Mouse (Mus musculus) forebrain, embryonic 16.5 days (tissue): ENCODE measurements at regions not wholly inside any gene's neighbourhood (a gene's known extent, or its start where the extent isn't known, plus 50 kb on each side); places are given as distances from the start of the nearest gene placed in this dataset.
A peak's percentile ranks its signal among the peaks of the same experiment; 100 is the strongest.

Source experiments
- ATAC-seq: fragments of 200-750 bp; cut with Nextera tagmentation; 2 replicates; pipeline ENCODE4 v1.8.0; 2017; ENCODE audit warnings: mild to moderate bottlenecking, moderate library complexity
- H3K27ac ChIP-seq: fragments of 300-500 bp; sonication (generic); 2 replicates; pipeline ENCODE4 v1.5.1; 2014; ENCODE audit warnings: low read length, control low read depth
- H3K27me3 ChIP-seq: fragments of 300-500 bp; sonication (generic); replicated peaks from 2 replicates; pipeline ENCODE4 v1.6.1; 2014; ENCODE audit warnings: low read length; ENCODE audit not compliant: control insufficient read depth, insufficient read depth
- H3K36me3 ChIP-seq: fragments of 300-500 bp; sonication (generic); 2 replicates; pipeline ENCODE4 v1.6.1; 2014; ENCODE audit not compliant: control insufficient read depth, insufficient read depth
- H3K4me1 ChIP-seq: fragments of 300-500 bp; sonication (generic); replicated peaks from 2 replicates; pipeline ENCODE4 v1.6.1; 2014; ENCODE audit warnings: low read length; ENCODE audit not compliant: control insufficient read depth, insufficient read depth
- H3K4me2 ChIP-seq: fragments of 300-500 bp; sonication (generic); 2 replicates; pipeline ENCODE4 v1.6.1; 2014; ENCODE audit warnings: mild to moderate bottlenecking, low read length, control low read depth
- H3K4me3 ChIP-seq: fragments of 300-500 bp; sonication (generic); replicated peaks from 2 replicates; pipeline ENCODE4 v1.5.1; 2014; ENCODE audit warnings: mild to moderate bottlenecking, low read length, control low read depth
- H3K9ac ChIP-seq: fragments of 300-500 bp; sonication (generic); replicated peaks from 2 replicates; pipeline ENCODE4 v1.6.1; 2014; ENCODE audit warnings: low read depth, low read length, control low read depth
- H3K9me3 ChIP-seq: fragments of 300-500 bp; sonication (generic); 2 replicates; pipeline ENCODE4 v1.6.1; 2016; ENCODE audit warnings: low read length; ENCODE audit not compliant: control insufficient read depth
- WGBS: fragments of 180-500 bp; shearing (Covaris S2); extraction: QIAGEN DNeasy Blood & Tissue Kit; methylation state at CpG from one replicate; pipeline ENCODE4 v1.1.7; 2014; 5-methylcytosine and 5-hydroxymethylcytosine counted together

DNA sequence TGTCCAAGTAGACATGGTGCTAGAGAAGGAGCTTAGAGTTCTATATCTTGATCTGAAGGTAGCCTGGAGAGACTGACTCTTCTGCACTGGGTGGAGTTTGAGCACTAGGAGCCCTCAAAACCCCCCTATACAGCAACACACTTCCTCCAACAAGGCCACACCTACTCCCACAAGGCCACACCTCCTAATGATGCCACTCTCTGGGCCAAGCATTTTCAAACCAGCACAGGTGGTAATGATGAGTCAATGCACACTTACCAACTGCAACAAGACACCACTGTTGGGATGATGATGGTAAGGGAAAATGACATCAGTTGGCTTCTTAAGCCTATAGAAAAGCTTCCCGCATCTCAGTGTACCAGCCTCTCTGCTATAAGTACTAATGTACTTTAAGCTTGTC lies 83.5 kb upstream of the Rybp start:
- Histone ChIP-seq H3K4me2 (no peak overlapping the region), H3K4me1 (peaks cover 5% of the 10 kb centered on the region; the same call in 1 of the 2 replicates), H3K9me3 (no peaks in the 10 kb centered on the region), H3K36me3 (no peaks in the 10 kb centered on the region), H3K27me3 (no peaks in the 10 kb centered on the region), H3K27ac (no peak overlapping the region), H3K9ac (no peak overlapping the region), H3K4me3 (no peak overlapping the region)
- 100% methylated on average over 1 of the region's 1 CpGs for WGBS
- ATAC-seq, result no peak

DNA sequence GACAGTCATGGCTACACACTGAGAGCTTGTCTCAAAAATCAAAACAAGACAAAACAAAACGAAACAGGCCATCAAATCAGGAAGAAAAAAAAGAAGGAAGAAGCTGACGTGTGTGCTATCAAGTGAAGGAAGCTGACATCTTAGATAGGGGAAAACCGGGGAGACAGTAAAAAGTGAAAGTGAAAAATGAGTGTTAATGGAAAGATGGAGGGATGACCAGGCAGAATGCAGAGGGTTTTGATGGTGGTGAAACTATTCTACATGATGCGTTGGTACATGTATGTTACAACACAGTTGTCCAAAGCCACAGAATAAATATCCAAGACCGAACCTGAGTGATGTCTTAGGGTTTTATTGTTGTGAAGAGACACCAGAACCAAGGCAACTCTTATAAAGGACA lies 83.1 kb upstream of the Rybp start:
- ATAC-seq, result no peak
- H3K36me3 ChIP-seq, result no peaks in the 10 kb centered on the region
- no peak overlapping the region for H3K4me2 ChIP-seq
- no peak overlapping the region for H3K4me3 ChIP-seq
- H3K4me1 ChIP-seq, result peaks cover 5% of the 10 kb centered on the region; the same call in 1 of the 2 replicates
- H3K27ac ChIP-seq, result no peak overlapping the region
- 92% methylated on average over 5 of the region's 5 CpGs for WGBS
- H3K27me3 ChIP-seq, result no peaks in the 10 kb centered on the region
- no peaks in the 10 kb centered on the region for H3K9me3 ChIP-seq
- H3K9ac ChIP-seq, result no peak overlapping the region

DNA sequence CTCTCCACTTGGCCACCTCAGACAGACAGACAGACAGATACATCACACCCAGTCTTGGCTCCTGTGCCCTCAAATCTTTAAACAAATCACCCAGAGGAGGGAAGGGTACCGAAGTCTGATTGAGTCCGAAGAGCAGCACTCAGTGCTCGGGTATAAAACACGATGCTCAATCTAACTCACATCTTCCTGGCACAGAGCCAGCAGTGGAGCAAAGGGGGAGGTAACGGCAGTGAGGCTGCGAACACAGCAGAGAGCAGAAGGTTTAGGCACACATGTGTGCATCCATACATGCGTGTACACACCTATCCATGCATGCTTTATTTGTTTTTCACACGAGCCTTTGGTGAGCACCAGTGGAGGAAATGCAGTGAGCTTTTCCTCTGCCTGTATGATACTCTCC lies 78.9 kb upstream of the Rybp start:
- H3K4me3 ChIP-seq, result no peak overlapping the region
- no peaks in the 10 kb centered on the region for H3K9me3 ChIP-seq
- ATAC-seq, result peak; percentile 36; the same call in 1 of the 2 replicates
- H3K9ac ChIP-seq, result no peak overlapping the region
- no peak overlapping the region for H3K27ac ChIP-seq
- 39% methylated on average over 8 of the region's 8 CpGs for WGBS
- no peaks in the 10 kb centered on the region for H3K27me3 ChIP-seq
- no peak overlapping the region for H3K4me2 ChIP-seq
- H3K4me1 ChIP-seq, result peaks cover 5% of the 10 kb centered on the region; the same call in 1 of the 2 replicates
- no peaks in the 10 kb centered on the region for H3K36me3 ChIP-seq

DNA sequence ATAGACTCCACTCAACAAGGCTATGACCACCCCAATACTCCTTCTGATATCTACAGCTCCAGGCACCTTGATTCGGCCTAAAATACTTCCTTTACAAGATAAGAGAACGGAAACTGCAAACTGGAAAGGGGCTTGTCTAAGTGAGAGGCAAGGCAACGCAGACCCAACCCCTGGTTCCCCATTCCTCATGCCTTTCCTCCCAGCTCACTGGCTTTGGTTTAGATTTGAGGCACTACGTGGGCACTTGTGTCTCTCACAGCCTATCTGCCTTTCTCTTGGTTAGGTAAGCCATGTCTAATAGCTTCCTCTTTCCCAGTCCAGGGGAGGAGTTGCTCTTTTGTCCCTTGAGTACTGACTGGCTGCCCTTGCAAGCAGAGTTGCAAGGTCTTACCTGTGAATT lies 78.5 kb upstream of the Rybp start:
- Histone ChIP-seq H3K9ac (no peak overlapping the region), H3K27me3 (no peaks in the 10 kb centered on the region), H3K4me3 (no peak overlapping the region), H3K27ac (no peak overlapping the region), H3K4me2 (no peak overlapping the region), H3K9me3 (no peaks in the 10 kb centered on the region), H3K4me1 (peaks cover 5% of the 10 kb centered on the region; the same call in 1 of the 2 replicates), H3K36me3 (no peaks in the 10 kb centered on the region)
- WGBS, result 81% methylated on average over 4 of the region's 4 CpGs
- ATAC-seq, result no peak

DNA sequence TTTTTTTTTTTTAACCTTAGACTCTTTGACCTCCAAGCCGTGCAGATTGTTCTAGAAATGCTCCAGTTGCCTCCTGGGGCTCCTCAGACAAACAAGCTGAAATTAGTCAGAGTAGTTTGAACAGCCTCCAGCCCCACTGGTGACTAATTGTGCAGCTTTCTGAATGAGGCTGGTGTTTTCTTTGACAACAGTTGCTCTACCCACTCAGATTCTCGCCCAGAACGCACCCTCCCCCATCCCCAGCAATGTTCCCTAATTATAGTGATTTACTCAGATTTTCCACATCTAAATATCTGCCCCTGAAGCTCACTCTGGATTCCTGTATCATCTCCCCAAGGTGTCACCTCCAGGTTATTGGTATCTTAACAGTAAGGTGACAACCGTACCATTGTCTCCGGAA lies 76.4 kb upstream of the Rybp start:
- Histone ChIP-seq H3K4me1 (peaks cover 5% of the 10 kb centered on the region; the same call in 1 of the 2 replicates), H3K4me3 (no peak overlapping the region), H3K36me3 (no peaks in the 10 kb centered on the region), H3K4me2 (no peak overlapping the region), H3K27ac (no peak overlapping the region), H3K27me3 (no peaks in the 10 kb centered on the region), H3K9ac (no peak overlapping the region), H3K9me3 (no peaks in the 10 kb centered on the region)
- WGBS, result 42% methylated on average over 5 of the region's 5 CpGs
- no peak; the same call in 1 of the 2 replicates for ATAC-seq

DNA sequence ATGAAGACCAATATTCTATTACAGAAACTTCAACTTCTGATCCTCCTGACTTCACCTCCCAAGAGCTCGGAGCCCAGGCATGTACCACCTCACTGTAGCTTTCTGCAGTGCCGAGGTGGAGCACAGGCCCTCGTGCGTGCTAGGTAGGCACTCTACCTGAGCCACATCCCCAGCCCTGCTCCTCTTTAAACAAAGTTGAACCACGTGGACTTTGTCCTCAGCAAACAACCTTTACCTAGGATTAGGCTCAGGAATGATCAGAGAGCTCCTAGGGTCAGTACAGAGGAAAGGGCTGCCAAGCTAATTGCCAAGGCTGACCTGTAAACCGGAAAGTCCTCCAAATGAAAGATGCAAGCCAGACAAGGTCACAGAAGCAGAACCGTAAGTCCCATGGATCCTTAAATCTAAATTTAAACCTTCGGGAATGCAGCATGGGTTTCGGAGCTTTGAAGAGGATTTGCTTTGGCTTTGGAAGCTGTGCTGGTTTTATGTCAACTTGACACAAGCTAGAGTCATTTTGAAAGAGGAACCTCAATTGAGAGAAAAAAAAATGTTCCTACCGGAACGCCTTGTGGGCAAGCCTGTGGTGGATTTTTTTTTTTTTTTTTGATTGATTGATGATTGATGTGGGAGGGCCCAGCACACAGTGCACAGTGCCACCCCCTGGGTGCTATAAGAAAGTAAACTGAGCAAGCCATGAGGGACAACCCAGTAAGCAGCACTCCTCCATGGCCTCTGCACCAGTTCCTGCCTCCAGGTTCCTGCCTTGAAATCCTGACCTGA lies 69.5 kb upstream of the Rybp start:
- H3K4me3 ChIP-seq, result no peak overlapping the region
- H3K36me3 ChIP-seq, result no peaks in the 10 kb centered on the region
- no peaks in the 10 kb centered on the region for H3K9me3 ChIP-seq
- no peak overlapping the region for H3K27ac ChIP-seq
- ATAC-seq, result no peak
- no peaks in the 10 kb centered on the region for H3K27me3 ChIP-seq
- no peak overlapping the region for H3K4me2 ChIP-seq
- 88% methylated on average over 11 of the region's 11 CpGs for WGBS
- no peak overlapping the region for H3K9ac ChIP-seq
- no peaks in the 10 kb centered on the region for H3K4me1 ChIP-seq

DNA sequence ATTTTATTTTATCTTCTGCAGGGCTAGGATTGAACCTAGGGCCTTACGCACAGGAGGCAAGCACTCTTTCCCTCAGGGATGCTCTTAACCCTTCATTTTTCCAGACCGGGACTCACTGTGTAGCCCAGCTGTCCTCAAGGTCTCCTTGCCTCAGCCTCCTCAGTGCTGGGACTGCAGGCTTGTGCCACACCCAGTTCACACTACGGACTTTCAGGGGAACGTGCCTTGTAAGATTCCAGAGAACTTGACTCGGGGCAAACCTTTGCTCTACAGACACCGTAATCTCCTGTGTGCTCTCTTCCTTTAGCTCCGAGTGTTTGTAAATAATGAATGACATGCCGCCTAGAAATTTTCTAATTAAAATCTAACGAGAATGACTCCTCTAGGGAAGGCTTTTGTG lies 68.6 kb upstream of the Rybp start:
- Histone ChIP-seq H3K4me1 (no peaks in the 10 kb centered on the region), H3K4me3 (no peak overlapping the region), H3K9me3 (no peaks in the 10 kb centered on the region), H3K9ac (no peak overlapping the region), H3K27ac (no peak overlapping the region), H3K36me3 (no peaks in the 10 kb centered on the region), H3K4me2 (no peak overlapping the region), H3K27me3 (no peaks in the 10 kb centered on the region)
- 41% methylated on average over 9 of the region's 9 CpGs for WGBS
- no peak for ATAC-seq

DNA sequence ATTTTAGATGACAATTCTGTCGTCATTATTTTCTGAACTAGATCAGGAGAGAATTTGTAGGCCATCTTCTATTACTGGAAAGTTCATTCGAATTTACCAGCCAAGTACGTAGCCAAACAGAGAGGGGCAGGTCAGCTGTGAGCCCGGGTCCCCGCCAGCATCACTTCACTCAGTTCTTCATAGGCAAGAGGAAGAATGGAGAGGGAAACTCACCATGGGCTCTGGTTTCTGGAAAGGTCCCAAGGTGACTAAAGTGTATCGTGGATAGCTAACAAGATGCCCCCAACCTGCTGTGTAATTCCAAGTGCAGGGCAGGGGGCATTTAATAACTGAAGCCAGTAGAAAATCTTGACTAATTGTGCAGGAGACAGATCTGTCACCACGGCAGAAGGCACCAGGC lies 60.2 kb upstream of the Rybp start:
- Histone ChIP-seq H3K36me3 (no peaks in the 10 kb centered on the region), H3K9ac (no peak overlapping the region), H3K27me3 (no peaks in the 10 kb centered on the region), H3K9me3 (no peaks in the 10 kb centered on the region), H3K4me2 (no peak overlapping the region), H3K4me1 (no peaks in the 10 kb centered on the region), H3K27ac (no peak overlapping the region), H3K4me3 (no peak overlapping the region)
- ATAC-seq, result no peak
- 77% methylated on average over 7 of the region's 7 CpGs for WGBS

DNA sequence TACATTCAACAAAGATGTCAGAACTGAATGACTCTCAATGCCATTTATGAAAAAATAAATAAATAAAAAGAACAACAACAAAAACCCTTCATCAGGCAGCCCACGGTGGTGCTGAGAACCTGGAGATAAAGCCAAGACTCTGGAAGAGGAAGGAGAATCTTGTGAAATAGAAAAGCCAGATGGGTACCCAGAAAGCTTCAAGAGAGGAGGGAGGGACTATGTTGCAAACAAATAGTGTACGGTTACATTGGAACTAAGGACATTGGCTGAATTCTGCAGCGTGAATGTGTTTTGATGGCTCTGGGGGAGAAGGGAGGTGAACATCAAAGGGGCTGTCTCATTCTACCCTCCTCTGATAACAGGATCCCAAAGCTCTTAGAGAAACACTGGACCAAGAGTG lies 57.8 kb upstream of the Rybp start:
- no peak for ATAC-seq
- 78% methylated on average over 3 of the region's 3 CpGs for WGBS
- no peaks in the 10 kb centered on the region for H3K36me3 ChIP-seq

More for the DNA sequence above, 57.8 kb upstream of the Rybp start:
- no peaks in the 10 kb centered on the region for H3K4me1 ChIP-seq
- no peak overlapping the region for H3K4me2 ChIP-seq
- no peak overlapping the region for H3K4me3 ChIP-seq
- no peak overlapping the region for H3K9ac ChIP-seq
- H3K9me3 ChIP-seq, result no peaks in the 10 kb centered on the region
- H3K27me3 ChIP-seq, result no peaks in the 10 kb centered on the region
- no peak overlapping the region for H3K27ac ChIP-seq
